Mouse (Mus musculus) kidney, adult 2 months (tissue): ENCODE data around the gene Tmc7.

Experiments used
- CTCF ChIP-seq: fragments of 200-500 bp; conservative IDR thresholded peaks from 2 replicates; pipeline ENCODE4 v1.5.1; 2011; ENCODE audit warnings: low read depth, mild to moderate bottlenecking, control low read depth, low read length, moderate library complexity, mixed read lengths; ENCODE audit not compliant: insufficient read depth, insufficient read length
- POLR2A ChIP-seq: fragments of 200-500 bp; IDR thresholded peaks from one replicate; pipeline ENCODE4 v1.6.1; 2011; ENCODE audit warnings: low read depth, low read length, control low read depth

DNA sequence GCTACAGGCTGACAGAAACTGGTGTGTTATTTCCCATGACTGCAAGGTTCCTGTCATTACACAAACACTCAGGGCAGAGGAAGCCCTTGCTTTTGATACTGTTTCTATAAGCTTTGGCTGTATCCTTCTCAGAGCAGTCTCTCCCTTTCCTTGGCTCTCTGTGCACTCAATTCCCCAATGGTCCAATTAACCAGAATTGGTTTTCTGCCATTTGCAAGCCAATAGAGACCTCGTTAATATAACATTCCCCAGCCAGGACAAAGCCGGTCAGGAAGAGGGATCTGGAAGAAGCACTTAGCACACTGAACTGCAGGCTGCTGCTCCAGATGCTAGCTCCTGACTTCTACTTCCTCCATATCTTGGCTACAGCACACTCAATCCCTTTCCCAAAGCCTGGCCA is 30.2 kb downstream of the Tmc7 start:
- TF ChIP-seq CTCF, result no peak
- no peak for TF ChIP-seq POLR2A
